7 mouse cellular contexts compared by ENCODE assay signal in the genomic region with DNA sequence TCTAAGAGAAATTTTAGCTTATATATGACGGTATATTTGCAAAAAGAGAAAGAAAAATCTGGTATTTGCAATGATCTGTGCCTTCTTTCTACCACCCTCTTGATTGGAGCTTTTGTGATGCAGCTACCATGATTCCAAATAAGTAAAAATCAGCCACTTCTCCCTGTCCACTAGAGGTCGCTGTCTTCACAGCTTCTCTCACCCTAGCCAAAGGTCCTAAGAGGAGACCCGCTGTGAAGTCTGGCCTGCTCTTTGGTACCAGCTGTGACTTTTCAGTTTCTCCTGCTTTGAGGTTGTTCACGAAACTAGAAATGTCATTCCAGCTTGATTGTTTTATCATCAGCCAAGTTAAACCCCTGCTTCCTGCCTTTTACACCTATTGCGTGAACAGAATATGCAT. TPM values are rescaled to one million over a fixed set of nuclear protein-coding genes. Genes with fewer than 3 reads are reported as not detected.
DNase-seq lines count a peak whose midpoint lies in the region; ATAC-seq and TF ChIP-seq lines count a peak whose summit lies in the region.

No protein-coding gene starts in this region.

- 26% methylated on average over 5 of the region's 5 CpGs for WGBS in hindbrain, postnatal 0 days

- no peaks in the 10 kb centered on the region for H3K9me3 ChIP-seq in G1E (replicated peaks)
- no peaks in the 10 kb centered on the region for H3K9me3 ChIP-seq in hindbrain, postnatal 0 days (ENCODE audit: low read length)

- peaks cover 27% of the 10 kb centered on the region for H3K36me3 ChIP-seq in G1E (replicated peaks)
- H3K36me3 ChIP-seq in hindbrain, postnatal 0 days (ENCODE audit: insufficient read depth, low read length) = no peaks in the 10 kb centered on the region

- intact Hi-C loops in left cerebral cortex, adult 2 months (cut with DNase I) = loop anchor here (5.0 to 10.0 kb wide), 2 partner anchors 144 to 1061 kb away; no protein-coding TSS in a partner anchor

- H3K4me1 ChIP-seq in G1E (ENCODE audit: insufficient read depth, low read depth, low read length) = no peaks in the 10 kb centered on the region
- H3K4me1 ChIP-seq in hindbrain, postnatal 0 days (ENCODE audit: insufficient read depth, low read length) = no peaks in the 10 kb centered on the region

- DNase-seq in left cerebral cortex, adult 2 months (ENCODE audit: extremely low spot score in 1 of 2, low spot score in 2 of 2) = no peak
- DNase-seq in left cerebral cortex, adult 8-10 months (ENCODE audit: low spot score in 2 of 2) = no peak
- DNase-seq in G1E (ENCODE audit: low spot score) = peak; percentile 6
- peak; percentile 2 for DNase-seq in adrenal gland, postnatal 25 days
- DNase-seq in hindbrain, postnatal 0 days (ENCODE audit: low spot score) = peak; percentile 79
- peak; percentile 74 for DNase-seq in mesoderm, embryonic 11.5 days (ENCODE audit: low read depth, low spot score)
- no peak for DNase-seq in frontal cortex, postnatal 25 days (ENCODE audit: low spot score in 2 of 2)

- H3K9ac ChIP-seq in hindbrain, postnatal 0 days (replicated peaks; ENCODE audit: low read length) = no peak overlapping the region

- peak; percentile 66 for TF ChIP-seq CTCF in left cerebral cortex, adult 2 months (IDR thresholded peaks at IDR 0.05)
- 0 out of 2 replicates have a peak, but pooled peaks have one; percentile 4 for TF ChIP-seq CTCF in G1E (IDR thresholded peaks at IDR 0.05; ENCODE audit: low read depth, low read length)
- TF ChIP-seq CTCF in hindbrain, postnatal 0 days (IDR thresholded peaks at IDR 0.05; ENCODE audit: low read depth) = peak; percentile 76

- H3K27ac ChIP-seq in left cerebral cortex, adult 2 months = no peak overlapping the region
- H3K27ac ChIP-seq in hindbrain, postnatal 0 days = no peak overlapping the region

- ATAC-seq in G1E (ENCODE audit: extremely low read depth, insufficient number of reproducible peaks, low FRiP score, poor library complexity, severe bottlenecking) = no peak
- ATAC-seq in hindbrain, postnatal 0 days = no peak

- H3K27me3 ChIP-seq in G1E (ENCODE audit: insufficient read depth, low read length) = no peaks in the 10 kb centered on the region
- H3K27me3 ChIP-seq in hindbrain, postnatal 0 days (ENCODE audit: insufficient read depth, low read length) = 0 out of 2 replicates have a peak, but pooled peaks cover 3% of the 10 kb centered on the region

- H3K4me3 ChIP-seq in left cerebral cortex, adult 2 months = no peak overlapping the region
- no peak overlapping the region for H3K4me3 ChIP-seq in G1E (ENCODE audit: low read depth, low read length)
- H3K4me3 ChIP-seq in hindbrain, postnatal 0 days (ENCODE audit: low read length) = no peak overlapping the region

- H3K4me2 ChIP-seq in hindbrain, postnatal 0 days (ENCODE audit: low read depth, low read length) = no peak overlapping the region

RNA-seq across cellular contexts. Expression of a gene that starts 14.5 kb away (rescaled TPM):
- total RNA-seq in left cerebral cortex, adult 2 months (2021) = 1 to 10 TPM in 1 of 2 experiments, under 1 TPM in 1; 0.68 to 1.3 TPM
- total RNA-seq in left cerebral cortex, adult 8-10 months (2022) = 1 to 10 TPM in 3 of 4 experiments, under 1 TPM in 1; 0.87 to 1.6 (median 1.2) TPM
- total RNA-seq in G1E (2014; fragmentation: Nextera tagmentation) (0.19 TPM in 1 of 2 replicates, not detected in the other), G1E (2017) (0.33 and 0.52 TPM in 2 replicates)
- not detected in 2 replicates for polyA plus RNA-seq in G1E (2012)
- total RNA-seq in adrenal gland, postnatal 25 days (2021) = 0.52 and 0.82 TPM in 2 replicates
- 0.75 and 1.6 TPM in 2 replicates for total RNA-seq in hindbrain, postnatal 0 days (2014; rRNA removed)
- 0.25 and 0.26 TPM in 2 replicates for polyA plus RNA-seq in hindbrain, postnatal 0 days (2015; fragmentation: Nextera tagmentation; extraction: Ambion mirVana)

Comparison
In these comparisons a context has a peak if more than half of its experiments do, and no peak if none do; other contexts are left out.
1. DNase-seq: peak in G1E (single experiment), adrenal gland, postnatal 25 days (single experiment), hindbrain, postnatal 0 days (single experiment) and mesoderm, embryonic 11.5 days (single experiment); none in left cerebral cortex, adult 2 months (0 of 2), left cerebral cortex, adult 8-10 months (0 of 2) and frontal cortex, postnatal 25 days (0 of 2).
2. CTCF ChIP-seq: peak in every context shown above with its lines; median percentile 76 in hindbrain, postnatal 0 days; 66 in left cerebral cortex, adult 2 months; 4 in G1E.